Mouse (Mus musculus): ENCODE measurements at regions not wholly inside any gene's neighbourhood (a gene's known extent, or its start where the extent isn't known, plus 50 kb on each side); places are given as distances from the start of the nearest gene placed in this dataset.

DNA sequence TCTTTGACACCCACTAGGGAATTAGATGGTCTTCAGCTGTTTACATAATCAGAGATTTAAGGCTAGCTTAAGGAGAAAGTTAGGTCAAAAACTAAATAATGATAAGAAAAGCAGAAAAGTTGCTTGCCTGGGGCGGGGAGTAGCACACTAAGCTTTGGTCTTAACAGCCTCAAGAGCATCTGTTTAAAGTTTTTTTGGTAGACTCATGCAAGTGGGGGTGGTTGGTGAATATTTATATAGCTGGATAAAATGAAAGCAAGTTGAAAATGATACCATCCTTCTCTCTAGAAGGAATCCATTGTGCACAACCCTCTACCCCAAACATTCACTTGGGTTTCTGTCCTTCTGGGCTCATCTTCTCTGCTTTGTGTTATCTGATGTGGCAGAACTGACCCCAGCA, 85.3 kb upstream of the Lifr start:
- DNase-seq (ENCODE audit: inconsistent ontology term): no peak

- no peak for DNase-seq (ENCODE audit: inconsistent ontology term)
Measured at GRCm38 (mm10) chr15:7006271-7006670, 84.1 kb upstream of the Lifr start.

GRCm38 (mm10) chr15:7008725-7009380, 81.6 kb upstream of the Lifr start:
- peak; percentile 59 for DNase-seq (ENCODE audit: inconsistent ontology term)

- DNase-seq (ENCODE audit: inconsistent ontology term): no peak
Measured at GRCm38 (mm10) chr15:7010966-7011695, 79.3 kb upstream of the Lifr start.

DNA sequence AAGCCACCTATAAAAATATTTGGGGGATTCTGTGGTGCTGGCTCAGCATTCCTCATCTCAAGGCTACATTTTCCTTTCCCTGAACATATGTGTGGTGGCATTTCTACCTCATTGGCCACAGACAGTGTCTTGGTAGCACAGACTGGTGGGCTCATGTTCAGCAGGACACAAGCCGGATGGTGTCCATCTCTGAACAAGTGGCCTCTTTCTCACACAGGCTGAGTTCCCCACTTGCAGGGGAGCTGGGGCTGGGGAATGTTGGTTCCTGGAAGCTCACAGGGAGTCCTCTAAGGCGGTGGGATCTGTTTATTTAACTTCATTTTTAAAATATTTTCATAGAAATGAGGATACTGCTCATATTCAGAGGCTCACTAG, 78.7 kb upstream of the Lifr start:
- no peak for DNase-seq (ENCODE audit: inconsistent ontology term)

- DNase-seq (ENCODE audit: inconsistent ontology term): no peak
Measured at GRCm38 (mm10) chr15:7012446-7012845, 78.0 kb upstream of the Lifr start.

- DNase-seq (ENCODE audit: inconsistent ontology term): peak; percentile 89
Measured at GRCm38 (mm10) chr15:7013047-7013446, 77.4 kb upstream of the Lifr start.

DNA sequence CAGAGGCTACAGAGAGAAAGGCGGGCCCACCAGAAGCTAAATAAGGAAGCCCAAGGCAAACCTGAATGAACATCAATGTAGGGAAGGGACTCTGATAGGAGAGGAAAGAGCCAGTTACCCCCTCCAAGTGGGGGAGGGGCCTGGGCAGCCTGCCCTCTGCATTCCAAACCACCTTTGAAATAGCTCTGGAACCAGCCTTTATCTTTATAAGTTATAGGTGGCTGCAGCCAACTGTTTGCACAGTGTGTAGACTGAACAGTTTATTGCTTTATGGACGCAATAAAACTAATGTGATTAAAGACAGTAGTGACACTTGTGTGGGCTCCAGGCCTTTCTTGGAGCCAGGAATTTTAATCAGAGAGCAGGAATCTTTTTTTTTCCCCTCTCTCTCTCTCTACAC, 75.4 kb upstream of the Lifr start:
- DNase-seq (ENCODE audit: inconsistent ontology term): no peak

DNA sequence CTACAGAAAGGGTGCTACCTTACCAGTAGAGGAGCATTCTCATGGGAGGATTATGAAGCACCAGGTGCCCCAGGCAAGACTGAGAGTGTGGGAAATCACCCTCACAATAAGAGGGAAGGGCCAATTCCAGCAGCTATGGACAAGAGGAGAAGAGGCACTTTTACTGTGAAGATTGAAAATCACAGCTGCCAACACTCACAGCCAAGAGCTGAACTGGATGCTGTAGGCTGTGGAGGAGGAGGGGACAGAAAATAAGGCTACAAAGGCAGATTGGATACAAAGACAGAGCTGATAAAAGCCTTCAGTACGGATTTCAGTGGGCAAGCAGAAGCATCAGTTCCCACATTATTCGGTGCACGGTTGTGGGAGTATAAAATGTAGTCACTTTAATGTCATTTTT, 74.4 kb upstream of the Lifr start:
- no peak for DNase-seq (ENCODE audit: inconsistent ontology term)

DNA sequence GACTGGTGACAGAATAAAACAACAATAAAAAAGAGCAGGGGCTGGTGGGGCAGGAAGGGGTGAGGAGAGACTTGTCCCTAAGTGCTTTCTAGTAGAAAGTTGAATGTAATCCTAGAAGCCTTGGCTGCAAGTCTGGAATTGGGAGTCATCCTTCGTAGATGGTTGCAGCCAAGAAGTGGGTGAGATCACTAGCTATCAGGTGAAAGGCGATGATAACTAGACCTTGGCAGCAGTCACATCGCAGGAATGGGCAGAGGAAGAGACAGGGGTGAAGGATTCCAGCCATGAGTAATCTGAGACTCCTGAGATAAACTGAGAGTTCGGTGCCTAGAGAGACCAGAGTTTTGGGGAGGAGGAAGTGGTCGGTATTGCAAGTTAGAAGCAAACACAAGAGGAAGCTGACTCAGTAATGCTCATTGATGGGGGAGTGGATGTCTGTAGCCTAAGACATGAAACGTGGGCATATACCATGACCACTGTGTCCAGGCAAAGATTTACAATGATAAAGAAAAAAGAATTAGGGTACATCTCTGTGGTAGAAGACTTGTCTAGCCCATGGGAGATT, 73.1 kb upstream of the Lifr start:
- DNase-seq (ENCODE audit: inconsistent ontology term): no peak

GRCm38 (mm10) chr15:7022660-7023059, 67.8 kb upstream of the Lifr start:
- DNase-seq (ENCODE audit: inconsistent ontology term): peak; percentile 89

GRCm38 (mm10) chr15:7025194-7025593, 65.2 kb upstream of the Lifr start:
- no peak for DNase-seq (ENCODE audit: inconsistent ontology term)

DNA sequence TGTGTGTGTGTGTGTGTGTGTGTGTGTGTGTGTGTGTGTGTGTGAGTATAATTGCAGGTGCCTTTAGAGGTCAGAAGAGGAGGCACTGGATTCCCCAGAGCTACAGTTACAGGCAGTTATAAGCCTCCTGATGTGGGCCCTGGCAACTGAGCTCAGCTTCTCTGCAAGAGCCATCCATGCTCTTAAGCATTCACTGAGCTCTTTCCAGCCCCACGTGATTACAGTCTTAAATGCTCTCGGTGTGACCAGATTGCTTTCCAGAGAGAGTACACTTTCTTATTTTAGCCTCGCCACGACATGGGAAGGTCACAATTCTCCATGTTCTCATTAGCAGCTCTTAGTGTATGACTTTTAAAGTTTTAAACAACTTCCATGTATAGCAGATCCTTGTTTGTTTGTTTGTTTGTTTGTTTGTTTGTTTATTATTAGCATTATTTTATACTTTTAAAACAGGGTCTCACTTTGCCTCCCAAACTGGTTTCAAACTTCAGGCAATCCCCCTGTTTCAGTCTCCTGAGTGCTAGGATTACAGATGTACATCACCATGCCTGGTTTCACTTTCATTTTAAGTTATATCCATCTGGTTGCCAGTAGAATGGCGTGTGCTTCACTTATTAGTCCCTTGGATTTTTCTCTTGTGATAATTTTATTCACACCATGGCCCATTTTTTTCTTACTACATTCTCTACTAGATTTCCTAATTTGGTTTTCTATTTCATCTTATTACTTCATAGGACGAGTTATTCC, 58.9 kb upstream of the Lifr start:
- no peak for DNase-seq (ENCODE audit: inconsistent ontology term)

- no peak for DNase-seq (ENCODE audit: inconsistent ontology term)
Measured at GRCm38 (mm10) chr15:7037475-7037874, 52.9 kb upstream of the Lifr start.

DNA sequence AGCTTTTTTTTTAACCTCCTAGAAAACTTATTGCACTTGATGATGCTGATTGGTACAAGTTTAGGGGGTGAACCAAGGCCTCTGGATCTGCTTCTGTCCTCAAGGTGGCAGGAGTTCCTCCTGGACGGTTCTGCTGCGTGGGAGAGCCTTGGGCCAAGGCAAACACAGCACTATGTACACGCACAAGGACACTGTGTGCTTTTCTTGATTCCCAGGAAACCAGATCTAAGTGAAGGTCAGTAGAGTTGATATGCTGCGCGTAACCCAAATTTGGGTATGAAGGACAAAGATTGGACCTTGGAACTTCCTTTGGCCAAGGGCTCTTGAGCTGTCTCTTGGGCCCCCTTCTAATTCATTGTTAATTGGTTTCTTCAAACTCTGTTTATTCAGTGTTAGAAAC, 51.3 kb upstream of the Lifr start:
- DNase-seq (ENCODE audit: inconsistent ontology term): no peak

DNA sequence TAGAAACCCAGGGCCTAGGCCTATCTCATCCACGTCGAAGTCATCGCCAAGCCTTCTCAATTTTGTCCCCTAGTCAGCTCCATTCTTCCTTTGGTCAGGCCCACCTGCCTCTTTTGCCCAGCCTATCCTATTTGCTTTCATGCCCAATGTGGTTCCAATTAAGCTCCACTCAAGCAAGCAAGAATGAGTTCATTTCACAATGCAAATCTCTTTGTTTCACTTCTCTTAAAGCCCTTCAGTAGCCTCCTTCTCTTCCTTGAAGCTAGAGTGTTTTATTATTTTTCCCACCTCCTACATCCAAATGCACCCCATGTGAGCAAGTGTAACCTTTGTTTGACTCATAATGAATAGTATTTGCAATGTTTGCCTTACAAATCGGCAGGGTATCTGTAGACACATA, 50.6 kb upstream of the Lifr start:
- no peak for DNase-seq (ENCODE audit: inconsistent ontology term)

Measured in Muller cell, postnatal 12 days (primary cell).